Mouse (Mus musculus) ovary, postnatal 36 days (tissue): Measurements from ENCODE around the gene Irx3.

Source experiments
- DNase-seq: peaks from one replicate; pipeline ENCODE4 v3.0.0; 2022; ENCODE audit warnings: low spot score, mixed read lengths

The Irx3 gene

GRCm38 (mm10) chr8:91801839-91802238 lies at the start of gene Irx3:
Gene Irx3, minus strand, starts transcription at chr8:91802067.
- DNase-seq, result peak; percentile 87

DNA sequence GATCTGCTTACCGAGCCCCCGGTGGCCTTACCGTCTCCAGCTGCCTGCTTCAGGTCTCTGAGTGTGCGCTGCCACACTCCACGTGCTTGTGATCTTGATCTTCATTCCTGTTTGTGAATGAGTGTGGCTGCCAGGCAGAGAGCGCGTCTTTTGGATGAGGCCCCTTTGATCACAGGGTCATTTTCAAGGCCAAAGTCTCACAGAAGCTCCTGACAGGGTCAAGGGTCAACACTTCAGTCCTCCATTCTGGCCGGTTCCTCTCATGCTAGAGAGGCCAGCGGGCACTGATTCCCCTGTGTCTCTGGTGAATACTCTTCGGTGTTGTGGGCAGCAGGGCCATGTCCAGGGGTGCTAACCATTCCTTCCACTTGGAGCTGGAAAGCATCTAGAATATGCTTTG lies 49.5 kb upstream of the Irx3 start:
- DNase-seq, result no peak

DNA sequence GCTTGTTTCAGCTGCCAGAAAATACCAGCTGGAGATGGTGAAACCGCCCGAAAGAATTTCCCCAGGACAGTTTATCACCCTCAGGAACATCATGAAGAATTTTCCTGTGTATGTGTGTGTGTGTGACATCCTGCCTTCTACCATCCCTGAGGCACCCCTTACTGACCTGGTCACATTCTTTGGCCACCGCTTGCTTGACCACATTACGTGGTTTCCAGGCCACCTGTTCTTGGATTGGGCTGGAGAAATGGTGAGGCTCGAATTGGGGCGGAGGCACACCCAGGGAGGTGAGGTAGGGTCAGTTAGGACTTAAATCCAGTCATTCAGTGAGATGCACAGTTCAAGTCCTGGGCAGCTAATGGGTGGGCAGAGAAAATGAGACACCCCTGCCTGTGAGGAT lies 48.1 kb upstream of the Irx3 start:
- DNase-seq, result no peak

- no peak for DNase-seq
Observed at GRCm38 (mm10) chr8:91849529-91849928, 47.7 kb upstream of the Irx3 start.

- DNase-seq, result no peak
Observed at GRCm38 (mm10) chr8:91845641-91846040, 43.8 kb upstream of the Irx3 start.

DNA sequence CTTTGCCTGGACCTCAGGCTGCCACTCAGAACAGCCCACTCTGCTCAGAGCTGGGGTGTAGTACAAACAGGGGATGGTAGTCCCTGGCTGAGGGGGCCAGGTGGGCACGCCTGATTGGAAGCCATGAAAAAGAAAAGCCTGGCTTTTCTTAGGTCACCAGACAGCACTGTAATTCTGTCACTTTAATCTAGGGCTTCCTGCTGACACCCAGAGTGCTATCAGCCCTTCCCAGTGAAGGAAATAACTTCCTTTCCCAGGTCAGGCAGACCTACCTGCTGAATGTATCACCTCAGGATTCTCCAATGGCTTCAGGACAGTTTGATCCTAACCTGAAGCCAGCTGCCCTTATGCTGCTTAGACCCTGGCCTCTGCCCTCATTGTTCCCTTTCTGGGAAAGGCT lies 35.3 kb upstream of the Irx3 start:
- no peak for DNase-seq

- DNase-seq, result no peak
Observed at GRCm38 (mm10) chr8:91836685-91837084, 34.8 kb upstream of the Irx3 start.

DNA sequence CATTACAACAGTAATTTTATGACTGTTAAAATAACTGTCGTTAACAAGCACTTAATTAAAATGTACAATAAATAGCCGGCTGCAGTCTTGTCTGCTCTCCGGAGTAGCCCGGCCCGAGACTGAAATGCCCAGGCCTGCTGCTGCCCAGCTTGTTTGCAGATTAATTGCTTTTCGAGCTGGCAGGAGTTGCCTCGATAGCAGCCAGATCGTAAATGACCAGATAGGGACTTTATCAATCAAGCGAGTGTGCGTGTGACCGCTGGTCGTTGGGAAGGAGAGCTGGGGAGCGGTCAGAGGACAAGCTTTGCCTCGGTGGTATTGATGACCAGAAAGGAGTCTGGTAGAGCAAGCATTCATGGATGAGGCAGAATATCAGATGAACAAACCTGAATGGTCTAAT lies 25.8 kb upstream of the Irx3 start:
- DNase-seq, result no peak

DNA sequence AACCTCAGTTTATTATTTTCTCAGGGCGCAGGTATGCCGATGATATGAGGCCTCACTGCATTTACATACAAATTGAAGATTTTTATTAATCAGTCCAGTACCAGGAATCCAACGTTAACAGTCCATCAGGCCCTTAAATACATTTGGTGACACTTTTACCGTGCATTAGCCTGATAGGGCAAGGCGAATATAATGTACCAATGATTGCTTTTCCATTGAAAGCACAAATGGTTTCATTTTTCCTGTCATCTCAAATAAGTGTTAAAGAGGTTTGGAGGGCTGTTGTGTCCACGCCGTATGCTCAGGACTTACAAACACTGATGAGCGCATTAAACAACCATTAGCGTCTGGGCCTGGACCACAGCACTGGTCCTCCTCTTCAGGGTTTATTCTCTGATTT lies 25.3 kb upstream of the Irx3 start:
- no peak for DNase-seq

DNA sequence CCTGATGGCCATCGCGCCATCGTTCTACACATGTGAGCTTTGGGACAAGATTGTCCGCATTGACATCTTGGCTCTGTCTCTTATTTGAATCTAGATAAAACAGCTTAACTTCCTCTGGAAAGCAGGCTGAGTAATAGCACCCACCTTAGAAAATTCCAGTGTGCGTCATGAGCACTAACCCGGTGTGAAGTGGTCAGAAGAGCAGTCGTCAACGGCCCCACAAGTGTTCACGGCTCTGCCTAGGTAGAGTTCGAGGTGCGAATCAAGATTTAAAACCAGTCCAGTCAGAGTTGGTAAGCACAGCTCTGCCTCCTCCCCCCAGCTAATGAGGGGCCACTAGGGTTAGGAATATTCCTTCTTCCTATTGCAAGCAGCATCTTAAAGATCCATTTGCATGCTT lies 21.5 kb upstream of the Irx3 start:
- DNase-seq, result no peak

- DNase-seq, result no peak
Observed at GRCm38 (mm10) chr8:91822746-91823145, 20.9 kb upstream of the Irx3 start.

DNA sequence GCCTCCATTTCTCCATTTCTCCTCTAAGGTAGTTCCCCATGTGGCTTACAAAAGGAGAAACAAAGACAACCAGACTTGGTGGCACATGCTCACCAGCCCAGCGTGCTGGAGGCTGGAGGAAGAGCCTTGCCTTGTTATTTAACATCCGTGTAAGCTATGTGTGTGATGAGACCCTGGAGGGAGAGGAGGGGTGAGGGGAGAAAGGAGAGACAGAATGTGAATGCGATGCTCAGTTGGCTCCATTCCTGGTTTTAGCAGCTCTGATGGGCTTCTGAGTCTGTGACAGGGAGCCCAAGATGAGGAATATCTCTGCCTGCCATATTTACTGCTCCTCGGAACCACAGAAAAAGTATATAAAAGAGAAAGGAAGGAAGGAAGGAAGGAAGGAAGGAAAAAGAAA lies 20.1 kb upstream of the Irx3 start:
- DNase-seq, result no peak

GRCm38 (mm10) chr8:91819778-91820177 lies 17.9 kb upstream of the Irx3 start:
- no peak for DNase-seq

- no peak for DNase-seq
Observed at GRCm38 (mm10) chr8:91818784-91819183, 16.9 kb upstream of the Irx3 start.

- DNase-seq, result no peak
Observed at GRCm38 (mm10) chr8:91814106-91814505, 12.2 kb upstream of the Irx3 start.

DNA sequence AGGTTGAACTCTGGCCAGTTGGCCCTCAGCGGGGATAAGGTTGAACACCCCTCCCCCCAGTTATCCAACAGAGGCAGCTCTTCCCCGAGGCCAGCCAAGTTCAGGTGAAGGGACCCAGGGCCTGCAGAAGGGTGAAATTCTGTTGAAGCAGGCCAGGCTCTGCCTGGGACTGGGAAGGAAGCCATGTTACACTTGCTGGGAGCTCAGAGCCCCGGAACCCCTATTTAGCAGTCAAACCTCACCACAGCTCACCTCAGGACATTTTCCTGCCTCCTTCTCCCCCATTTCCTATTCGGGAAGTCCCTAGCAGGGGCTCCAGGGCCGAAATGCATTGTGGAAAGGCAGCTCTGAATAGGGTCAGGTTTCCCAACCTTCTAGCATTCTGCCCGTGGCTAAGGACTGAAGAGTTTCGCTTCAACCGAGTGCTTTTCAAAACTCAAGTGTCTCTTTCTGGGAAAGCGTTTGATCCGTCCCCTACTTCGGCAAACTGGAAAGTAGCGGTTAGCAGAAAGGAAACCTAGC lies 4.9 kb upstream of the Irx3 start:
- DNase-seq, result no peak

- DNase-seq, result no peak
Observed at GRCm38 (mm10) chr8:91806084-91806719, 4.3 kb upstream of the Irx3 start.

DNA sequence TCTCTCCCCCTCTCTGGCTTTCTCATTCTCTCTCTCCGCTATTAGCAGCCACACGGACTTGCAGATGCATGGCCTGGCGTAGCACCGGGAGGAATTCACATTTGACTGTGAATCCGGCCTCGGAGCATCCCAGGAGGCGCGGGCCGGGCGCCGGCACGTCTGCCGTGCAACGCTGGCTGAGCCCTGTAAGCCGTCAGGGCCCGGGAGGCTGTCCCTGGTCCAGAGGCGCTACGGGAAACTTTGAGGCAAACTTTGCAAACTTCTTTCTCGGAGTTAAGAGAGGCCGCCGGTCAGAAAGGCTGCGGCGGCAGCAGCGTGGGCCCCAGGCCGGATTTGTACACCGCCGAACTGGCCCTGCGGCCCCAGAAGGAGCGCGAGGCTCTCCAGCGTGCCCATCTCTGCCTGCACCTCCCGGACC lies 3.4 kb upstream of the Irx3 start:
- DNase-seq, result peak; percentile 13

- no peak for DNase-seq
Observed at GRCm38 (mm10) chr8:91804403-91805253, 2.8 kb upstream of the Irx3 start.

GRCm38 (mm10) chr8:91803515-91804402 lies 1.9 kb upstream of the Irx3 start:
- no peak for DNase-seq

DNA sequence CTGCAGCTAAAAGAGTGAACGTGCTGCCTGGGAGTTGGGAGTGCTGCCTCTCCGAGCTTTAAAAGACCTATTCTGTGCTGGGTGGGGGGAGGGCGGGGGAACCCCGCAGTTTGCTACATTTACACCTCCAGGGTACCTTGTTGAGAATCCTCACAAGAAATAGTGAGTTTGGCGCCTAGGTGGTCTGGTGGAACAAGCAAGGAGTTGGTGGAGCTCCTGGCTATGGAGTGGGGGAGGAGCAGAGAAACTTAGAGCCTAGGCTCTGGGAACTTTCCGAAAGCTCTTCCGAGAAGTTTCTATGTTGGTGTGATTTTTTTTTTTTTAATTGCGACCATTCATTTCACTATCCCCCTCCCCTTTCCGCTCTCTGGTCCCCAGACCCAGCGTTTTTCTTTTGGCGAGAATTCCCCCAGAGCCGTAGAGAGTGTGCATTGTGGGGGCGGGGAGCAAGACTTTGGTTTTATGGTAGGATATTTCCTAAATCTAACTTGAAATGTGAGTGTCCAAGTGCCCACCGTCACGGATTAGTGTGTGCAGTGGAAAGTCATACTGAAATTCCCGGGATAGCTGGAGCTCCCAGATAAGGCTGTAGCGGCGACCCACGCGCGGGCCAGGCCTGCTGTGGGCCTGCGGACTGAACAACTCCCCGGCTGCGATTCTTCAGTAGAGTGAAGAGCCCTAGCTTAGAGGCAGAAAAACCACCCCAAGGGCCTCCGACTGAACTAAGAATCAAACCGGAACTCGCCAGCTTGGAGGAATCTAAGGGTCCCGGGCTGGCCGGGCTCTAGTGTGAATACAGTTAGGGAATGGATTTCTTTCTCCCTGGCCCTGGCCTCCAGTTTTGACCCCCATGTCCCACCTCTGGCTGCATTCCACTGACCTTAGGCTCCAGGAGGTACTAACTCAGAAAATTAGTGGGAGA lies 795 bp upstream of the Irx3 start:
- DNase-seq, result no peak
